Mouse (Mus musculus) layer of hippocampus, adult 9-10 months (tissue): ENCODE measurements around the gene Gspt1.
"Not testable (repeated sequence)": the region's sequence is repeated elsewhere in the genome, so short reads cannot be mapped to it uniquely, and the experiment has no call there.

Experiments used
- DNase-seq: peaks from one replicate; pipeline ENCODE4 v3.0.0; 2022; ENCODE audit warnings: low spot score

Gene Gspt1

GRCm38 (mm10) chr16:11253898-11254722, at the start of gene Gspt1:
Gene Gspt1, minus strand, starts transcription at chr16:11254325.
- DNase-seq, result peak; percentile 97

GRCm38 (mm10) chr16:11303741-11304140, 49.6 kb upstream of the Gspt1 start:
- no peak for DNase-seq

- DNase-seq, result not testable (repeated sequence)
Measured at GRCm38 (mm10) chr16:11297700-11298099, 43.6 kb upstream of the Gspt1 start.

GRCm38 (mm10) chr16:11295583-11295982, 41.5 kb upstream of the Gspt1 start:
- DNase-seq, result not testable (repeated sequence)

GRCm38 (mm10) chr16:11288873-11289272, 34.7 kb upstream of the Gspt1 start:
- DNase-seq, result not testable (repeated sequence)

- no peak for DNase-seq
Measured at GRCm38 (mm10) chr16:11285949-11286348, 31.8 kb upstream of the Gspt1 start.

GRCm38 (mm10) chr16:11284881-11285280, 30.8 kb upstream of the Gspt1 start:
- no peak for DNase-seq

GRCm38 (mm10) chr16:11282655-11283232, 28.6 kb upstream of the Gspt1 start:
- peak; percentile 15 for DNase-seq

- no peak for DNase-seq
Measured at GRCm38 (mm10) chr16:11278778-11279177, 24.7 kb upstream of the Gspt1 start.

- DNase-seq, result no peak
Measured at GRCm38 (mm10) chr16:11276888-11277287, 22.8 kb upstream of the Gspt1 start.

- DNase-seq, result no peak
Measured at GRCm38 (mm10) chr16:11271073-11271472, 16.9 kb upstream of the Gspt1 start.

GRCm38 (mm10) chr16:11270642-11271041, 16.5 kb upstream of the Gspt1 start:
- no peak for DNase-seq

GRCm38 (mm10) chr16:11269808-11270207, 15.7 kb upstream of the Gspt1 start:
- DNase-seq, result no peak

GRCm38 (mm10) chr16:11266556-11266955, 12.4 kb upstream of the Gspt1 start:
- no peak for DNase-seq

GRCm38 (mm10) chr16:11263266-11263665, 9.1 kb upstream of the Gspt1 start:
- DNase-seq, result no peak

GRCm38 (mm10) chr16:11254723-11255164, 619 bp upstream of the Gspt1 start:
- DNase-seq, result no peak

- no peak for DNase-seq
Measured at GRCm38 (mm10) chr16:11253065-11253831, 877 bp downstream of the Gspt1 start.

GRCm38 (mm10) chr16:11247791-11248190, 6.3 kb downstream of the Gspt1 start:
- DNase-seq, result no peak

GRCm38 (mm10) chr16:11245767-11246166, 8.4 kb downstream of the Gspt1 start:
- no peak for DNase-seq

GRCm38 (mm10) chr16:11242401-11242800, 11.7 kb downstream of the Gspt1 start:
- DNase-seq, result no peak

- no peak for DNase-seq
Measured at GRCm38 (mm10) chr16:11217801-11218200, 36.3 kb downstream of the Gspt1 start.

GRCm38 (mm10) chr16:11203600-11204390, 50.3 kb downstream of the Gspt1 start:
- no peak for DNase-seq
